Mouse (Mus musculus) CH12.LX (cell line): ENCODE results near the gene Nop10.

Experiments
- CHD2 ChIP-seq: IDR thresholded peaks from 2 replicates; pipeline ENCODE4 v1.6.1; 2011; ENCODE audit warnings: low read length, improper control_type of control experiment
- CTCF ChIP-seq, 2 experiments: IDR thresholded peaks in 1 of 2; conservative IDR thresholded peaks in 1 of 2; 2 replicates each; pipeline ENCODE4 v1.5.1; 2011 to 2012; ENCODE audit warnings: low read depth in 2 of 2, low read length in 2 of 2, improper control_type of control experiment in 1 of 2, inconsistent platforms in 1 of 2, mild to moderate bottlenecking in 1 of 2, moderate library complexity in 1 of 2
- ELF1 ChIP-seq: IDR thresholded peaks from 2 replicates; pipeline ENCODE4 v1.6.1; 2014; ENCODE audit warnings: low read depth, mild to moderate bottlenecking, inconsistent platforms, low read length, improper control_type of control experiment
- PAX5 ChIP-seq: IDR thresholded peaks from 2 replicates; pipeline ENCODE4 v1.6.1; 2012; ENCODE audit warnings: low read length, inconsistent platforms, mixed read lengths
- POLR2A ChIP-seq: IDR thresholded peaks from 2 replicates; pipeline ENCODE4 v1.6.1; 2011; ENCODE audit warnings: low read depth, mild to moderate bottlenecking, improper control_type of control experiment, low read length
- RAD21 ChIP-seq: IDR thresholded peaks from 2 replicates; pipeline ENCODE4 v1.6.1; 2011; ENCODE audit warnings: low read depth, mild to moderate bottlenecking, low read length, improper control_type of control experiment, moderate library complexity
- UBTF ChIP-seq: IDR thresholded peaks from 2 replicates; pipeline ENCODE4 v1.6.1; 2012; ENCODE audit warnings: low read depth, mild to moderate bottlenecking, inconsistent platforms, low read length, improper control_type of control experiment, moderate library complexity
- USF1 ChIP-seq: IDR thresholded peaks from 2 replicates; pipeline ENCODE4 v1.6.1; 2014; ENCODE audit warnings: low read depth, mild to moderate bottlenecking, inconsistent platforms, low read length, improper control_type of control experiment
- ZMIZ1 ChIP-seq: IDR thresholded peaks from 2 replicates; pipeline ENCODE4 v1.6.1; 2012; ENCODE audit warnings: low read depth, mild to moderate bottlenecking, inconsistent platforms, low read length, improper control_type of control experiment

- TF ChIP-seq RAD21 (no peak), USF1 (no peak), POLR2A (no peak), CTCF (conservative IDR thresholded peaks at IDR 0.05 in 1 of 2, IDR thresholded peaks at IDR 0.05 in 1 of 2; ENCODE audit: low read depth in 2 of 2, low read length in 2 of 2) (no peak), UBTF (no peak), PAX5 (no peak), CHD2 (no peak), ELF1 (no peak), ZMIZ1 (no peak)
These were observed 15.1 kb downstream of the Nop10 start for GRCm38 (mm10) chr2:112276870-112277269.
